Mouse (Mus musculus) heart, embryonic 12.5 days (tissue): ENCODE data around the gene Zkscan8. TPM values are rescaled to one million over a fixed set of nuclear protein-coding genes. Genes with fewer than 3 reads are reported as not detected.
"Not testable (repeated sequence)": the region's sequence is repeated elsewhere in the genome, so short reads cannot be mapped to it uniquely, and the experiment has no call there.

Experiments used
- ATAC-seq: fragments of 200-750 bp; cut with Nextera tagmentation; 2 replicates; pipeline ENCODE4 v1.8.0; 2017; ENCODE audit warnings: moderate TSS enrichment, moderate library complexity; ENCODE audit not compliant: insufficient number of reproducible peaks, low FRiP score
- H3K27ac ChIP-seq: fragments of 300-500 bp; sonication (generic); 2 replicates; pipeline ENCODE4 v1.5.1; 2016; ENCODE audit warnings: mild to moderate bottlenecking, moderate library complexity; ENCODE audit not compliant: poor library complexity, severe bottlenecking
- H3K27me3 ChIP-seq: fragments of 300-500 bp; sonication (generic); replicated peaks from 2 replicates; pipeline ENCODE4 v1.6.1; 2016; ENCODE audit warnings: mild to moderate bottlenecking, moderate library complexity
- H3K36me3 ChIP-seq: fragments of 300-500 bp; sonication (generic); 2 replicates; pipeline ENCODE4 v1.6.1; 2016; ENCODE audit warnings: mild to moderate bottlenecking, moderate library complexity
- H3K4me1 ChIP-seq: fragments of 300-500 bp; sonication (generic); replicated peaks from 2 replicates; pipeline ENCODE4 v1.6.1; 2016; ENCODE audit warnings: mild to moderate bottlenecking
- H3K4me2 ChIP-seq: fragments of 300-500 bp; sonication (generic); 2 replicates; pipeline ENCODE4 v1.6.1; 2016; ENCODE audit warnings: mild to moderate bottlenecking, moderate library complexity
- H3K4me3 ChIP-seq: fragments of 300-500 bp; sonication (generic); 2 replicates; pipeline ENCODE4 v1.5.1; 2016; ENCODE audit warnings: mild to moderate bottlenecking
- H3K9ac ChIP-seq: fragments of 300-500 bp; sonication (generic); 2 replicates; pipeline ENCODE4 v1.6.1; 2016; ENCODE audit warnings: mild to moderate bottlenecking, moderate library complexity
- H3K9me3 ChIP-seq: fragments of 300-500 bp; sonication (generic); replicated peaks from 2 replicates; pipeline ENCODE4 v1.6.1; 2016; ENCODE audit warnings: mild to moderate bottlenecking, moderate library complexity
- WGBS: fragments of 180-500 bp; shearing (Covaris S2); methylation state at CpG from one replicate; pipeline ENCODE4 v1.1.7; 2016; 5-methylcytosine and 5-hydroxymethylcytosine counted together
- polyA plus RNA-seq: library from polyadenylated mRNA; unstranded; fragments of >200 nt; fragmentation: Nextera tagmentation; extraction: Ambion mirVana; gene quantifications from 2 replicates; pipeline ENCODE4 v1.2.1, GENCODE M21; 2016

The Zkscan8 gene
- 6.6 and 6.8 TPM in 2 replicates for polyA plus RNA-seq

- H3K9ac ChIP-seq: peak within 1 kb of the TSS; percentile 94
- H3K4me3 ChIP-seq: peak within 1 kb of the TSS; percentile 84
- H3K9me3 ChIP-seq: no peaks in the 10 kb centered on the region
- peak within 1 kb of the TSS; percentile 88 for H3K27ac ChIP-seq
- peak; percentile 93 for ATAC-seq
- no peaks in the 10 kb centered on the region for H3K27me3 ChIP-seq
- peaks cover 4% of the 10 kb centered on the region; the same call in 1 of the 2 replicates for H3K4me1 ChIP-seq
- under 1% methylated on average over 39 of the region's 39 CpGs for WGBS
- H3K4me2 ChIP-seq: peak within 1 kb of the TSS; percentile 69
- H3K36me3 ChIP-seq: peaks cover 9% of the 10 kb centered on the region
These were observed at the start of gene Zkscan8 for GRCm38 (mm10) chr13:21530781-21531201. Gene Zkscan8, minus strand, starts transcription at chr13:21531120.

DNA sequence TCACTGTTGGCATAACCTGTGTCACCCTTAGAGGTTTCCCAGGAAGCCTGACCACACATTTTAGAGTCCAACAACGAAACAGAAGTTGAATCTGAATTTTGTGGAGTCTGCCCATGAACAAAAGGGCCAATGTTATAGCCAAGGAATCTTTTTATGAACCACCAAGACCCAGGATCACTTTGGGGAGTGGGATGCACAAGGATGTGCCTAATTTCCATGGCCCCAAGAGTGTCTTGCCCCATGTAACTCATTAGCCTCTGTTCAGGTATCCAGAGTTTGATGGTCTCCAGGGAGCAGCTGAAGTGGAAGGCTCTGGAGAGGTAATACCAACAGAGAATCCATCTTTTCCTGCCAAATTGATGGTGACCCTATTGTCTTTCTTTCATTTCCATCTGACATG, 28.9 kb upstream of the Zkscan8 start, which contains the start of gene Olfr1535:
Olfr1535 (minus strand) TSS at position 101 of the 400 bp plus-strand sequence.
- no peak for ATAC-seq
- 43% methylated on average over 1 of the region's 1 CpGs for WGBS
- H3K4me3 ChIP-seq: no peak within 1 kb of the TSS
- H3K4me1 ChIP-seq: no peaks in the 10 kb centered on the region
- no peak within 1 kb of the TSS for H3K9ac ChIP-seq
- H3K9me3 ChIP-seq: no peaks in the 10 kb centered on the region
- no peaks in the 10 kb centered on the region for H3K27me3 ChIP-seq
- H3K4me2 ChIP-seq: no peak within 1 kb of the TSS
- no peaks in the 10 kb centered on the region for H3K36me3 ChIP-seq
- no peak within 1 kb of the TSS for H3K27ac ChIP-seq

DNA sequence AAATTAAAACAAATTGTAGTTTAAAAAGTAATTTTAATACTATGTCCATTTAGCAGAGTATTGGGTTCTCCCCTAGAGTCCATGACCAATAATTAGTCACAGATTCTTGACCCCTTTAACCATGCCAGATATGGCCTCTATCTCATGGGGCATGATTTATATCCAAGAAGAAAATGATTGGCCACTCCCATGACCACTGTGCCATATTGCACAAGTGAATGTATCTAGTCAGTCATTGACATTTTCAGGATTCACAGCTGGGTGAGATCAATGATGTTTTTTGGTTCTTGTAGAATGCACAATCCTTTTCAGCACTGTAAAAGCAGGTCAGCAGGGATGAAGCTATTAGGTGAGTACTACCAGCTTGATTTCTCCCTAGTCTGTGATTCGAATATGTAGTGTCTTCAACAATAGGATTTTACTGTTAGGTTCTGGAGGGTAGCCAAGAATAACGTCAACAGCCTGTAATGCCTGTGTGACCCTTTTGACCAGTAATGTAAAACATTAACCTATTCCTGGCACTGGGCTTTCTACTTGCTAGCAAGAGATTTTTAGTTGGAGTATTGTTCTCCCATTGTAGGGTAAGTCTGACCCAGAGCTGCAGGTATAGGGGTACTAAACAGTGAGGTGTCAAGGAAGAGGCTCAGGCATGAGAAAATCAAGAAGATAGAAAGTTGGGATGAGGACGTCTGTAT, 19.6 kb upstream of the Zkscan8 start:
- H3K4me1 ChIP-seq: no peaks in the 10 kb centered on the region
- H3K27me3 ChIP-seq: no peaks in the 10 kb centered on the region
- ATAC-seq: no peak
- no peaks in the 10 kb centered on the region for H3K9me3 ChIP-seq
- no peak overlapping the region for H3K4me2 ChIP-seq
- H3K27ac ChIP-seq: no peak overlapping the region
- H3K4me3 ChIP-seq: no peak overlapping the region
- H3K9ac ChIP-seq: no peak overlapping the region
- 49% methylated on average over 3 of the region's 3 CpGs for WGBS
- no peaks in the 10 kb centered on the region for H3K36me3 ChIP-seq

- H3K4me3 ChIP-seq: no peak overlapping the region
- no peak overlapping the region for H3K4me2 ChIP-seq
- H3K4me1 ChIP-seq: no peaks in the 10 kb centered on the region
- ATAC-seq: no peak
- no peaks in the 10 kb centered on the region for H3K36me3 ChIP-seq
- no peaks in the 10 kb centered on the region for H3K27me3 ChIP-seq
- no peaks in the 10 kb centered on the region for H3K9me3 ChIP-seq
- H3K27ac ChIP-seq: no peak overlapping the region
- 78% methylated on average over 3 of the region's 3 CpGs for WGBS
- H3K9ac ChIP-seq: no peak overlapping the region
These were observed 18.6 kb upstream of the Zkscan8 start for GRCm38 (mm10) chr13:21549487-21549886.

GRCm38 (mm10) chr13:21542708-21543107, 11.8 kb upstream of the Zkscan8 start, which contains the start of gene Olfr1366:
Gene Olfr1366, minus strand, starts transcription at chr13:21542808.
- H3K27ac ChIP-seq: no peak within 1 kb of the TSS
- 55% methylated on average over 1 of the region's 1 CpGs for WGBS
- 0 out of 2 replicates have a peak, but pooled peaks cover 4% of the 10 kb centered on the region for H3K27me3 ChIP-seq
- ATAC-seq: no peak
- H3K4me2 ChIP-seq: no peak within 1 kb of the TSS
- no peaks in the 10 kb centered on the region for H3K4me1 ChIP-seq
- H3K9me3 ChIP-seq: no peaks in the 10 kb centered on the region
- no peaks in the 10 kb centered on the region for H3K36me3 ChIP-seq
- H3K4me3 ChIP-seq: no peak within 1 kb of the TSS
- no peak within 1 kb of the TSS for H3K9ac ChIP-seq

DNA sequence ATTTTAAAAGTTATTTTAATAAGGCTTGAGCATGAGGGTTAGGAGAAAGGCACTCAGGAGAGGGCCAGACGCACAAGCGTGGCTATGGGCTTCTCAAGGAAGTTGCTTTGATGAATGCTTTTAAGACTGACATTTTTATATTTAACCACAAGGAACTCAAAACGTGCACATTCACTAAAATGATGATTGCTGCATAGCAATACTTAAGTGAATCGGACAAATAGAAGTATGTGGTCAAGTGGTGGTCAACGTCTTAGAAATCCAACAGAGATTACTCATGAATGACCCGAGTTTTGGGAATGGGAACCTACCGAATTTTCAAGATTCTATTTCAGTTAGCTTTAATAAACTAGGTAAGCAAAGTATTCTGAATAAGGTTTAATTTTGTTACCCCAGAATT, 784 bp downstream of the Zkscan8 start:
- Histone ChIP-seq H3K36me3 (peaks cover 14% of the 10 kb centered on the region), H3K4me2 (peak overlapping the region; percentile 57), H3K27ac (no peak overlapping the region), H3K4me3 (peak overlapping the region; percentile 38), H3K9ac (no peak overlapping the region), H3K9me3 (no peaks in the 10 kb centered on the region), H3K27me3 (no peaks in the 10 kb centered on the region), H3K4me1 (peaks cover 4% of the 10 kb centered on the region; the same call in 1 of the 2 replicates)
- ATAC-seq: no peak
- 47% methylated on average over 7 of the region's 7 CpGs for WGBS

GRCm38 (mm10) chr13:21506221-21506649, 24.7 kb downstream of the Zkscan8 start:
- Histone ChIP-seq H3K27ac (peak overlapping the region; percentile 74), H3K36me3 (no peaks in the 10 kb centered on the region), H3K9me3 (no peaks in the 10 kb centered on the region), H3K9ac (peak overlapping the region; percentile 84), H3K27me3 (no peaks in the 10 kb centered on the region), H3K4me2 (peak overlapping the region; percentile 69), H3K4me1 (no peaks in the 10 kb centered on the region), H3K4me3 (peak overlapping the region; percentile 76)
- peak; percentile 99 for ATAC-seq
- WGBS: under 1% methylated on average over 21 of the region's 21 CpGs

DNA sequence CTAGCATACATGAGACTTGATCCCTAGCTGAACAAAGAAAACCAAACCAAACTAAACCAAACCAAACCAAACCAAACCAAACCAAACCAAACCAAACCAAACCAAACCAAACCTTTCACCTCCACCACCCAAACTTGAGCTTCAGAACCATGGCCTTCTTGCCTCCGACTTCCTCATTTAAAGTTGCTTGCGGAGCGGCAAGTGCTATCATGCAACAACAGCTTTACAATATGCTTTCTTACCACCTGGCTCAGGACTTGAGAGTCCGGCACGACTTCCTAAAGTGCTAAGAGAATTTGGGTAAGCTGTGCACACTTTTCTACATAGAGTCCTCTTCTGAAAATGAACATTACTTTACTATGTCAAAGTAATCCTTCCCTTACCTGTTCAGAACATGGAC, 28.6 kb downstream of the Zkscan8 start:
- ATAC-seq: no peak
- Histone ChIP-seq H3K27ac (no peak overlapping the region), H3K4me1 (no peaks in the 10 kb centered on the region), H3K9ac (no peak overlapping the region), H3K4me3 (no peak overlapping the region), H3K36me3 (no peaks in the 10 kb centered on the region), H3K4me2 (no peak overlapping the region), H3K27me3 (no peaks in the 10 kb centered on the region), H3K9me3 (no peaks in the 10 kb centered on the region)
- 76% methylated on average over 5 of the region's 5 CpGs for WGBS

GRCm38 (mm10) chr13:21501182-21501581, 29.7 kb downstream of the Zkscan8 start, which contains the start of gene Gm11273:
Gene Gm11273, minus strand, starts transcription at chr13:21501418.
- 88% methylated on average over 17 of the region's 17 CpGs for WGBS
- H3K4me2 ChIP-seq, ATAC-seq, H3K4me1 ChIP-seq, H3K9ac ChIP-seq, H3K27me3 ChIP-seq, H3K27ac ChIP-seq, H3K36me3 ChIP-seq, H3K9me3 ChIP-seq, H3K4me3 ChIP-seq: not testable (repeated sequence)

DNA sequence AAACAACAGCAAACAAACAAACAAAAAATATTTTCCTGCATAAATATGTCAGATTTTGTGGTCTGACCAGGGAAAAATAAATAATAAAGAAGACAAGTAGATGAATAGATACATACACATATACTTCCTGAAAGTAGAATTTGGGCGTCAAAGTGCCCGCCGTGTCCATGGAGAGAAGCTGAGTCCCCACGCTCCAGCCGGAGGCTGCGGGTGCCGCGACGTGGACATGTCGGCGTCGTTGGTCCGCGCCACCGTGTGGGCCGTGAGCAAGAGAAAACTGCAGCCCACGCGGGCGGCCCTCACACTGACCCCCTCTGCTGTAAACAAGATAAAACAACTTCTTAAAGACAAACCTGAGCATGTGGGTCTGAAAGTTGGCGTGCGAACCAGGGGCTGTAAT, 35.8 kb downstream of the Zkscan8 start, which contains the start of gene AK157302:
AK157302 (plus strand) TSS at position 144 of the 400 bp plus-strand sequence.
- Histone ChIP-seq H3K27me3 (no peaks in the 10 kb centered on the region), H3K4me3 (no peak within 1 kb of the TSS), H3K9me3 (no peaks in the 10 kb centered on the region), H3K36me3 (no peaks in the 10 kb centered on the region), H3K4me1 (no peaks in the 10 kb centered on the region), H3K9ac (no peak within 1 kb of the TSS), H3K27ac (no peak within 1 kb of the TSS), H3K4me2 (no peak within 1 kb of the TSS)
- 87% methylated on average over 21 of the region's 21 CpGs for WGBS
- ATAC-seq: no peak

DNA sequence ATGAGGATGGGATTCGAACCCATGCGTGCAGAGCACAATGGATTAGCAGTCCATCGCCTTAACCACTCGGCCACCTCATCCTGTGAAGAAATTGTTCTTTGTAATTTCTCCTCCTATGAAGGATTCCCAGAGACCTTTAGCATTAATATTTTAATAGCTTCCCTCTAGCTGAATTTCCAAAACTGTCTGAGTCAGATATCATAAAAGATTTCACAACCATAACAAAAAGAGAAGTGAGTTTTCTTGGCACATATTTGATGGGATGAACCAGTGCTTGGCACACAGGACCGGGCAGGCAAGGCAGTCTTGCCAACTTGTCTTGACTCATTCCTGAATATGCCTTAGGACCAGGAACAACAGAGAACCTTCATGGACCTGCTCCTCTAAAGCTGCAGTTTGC, 38.1 kb downstream of the Zkscan8 start:
- WGBS: 89% methylated on average over 5 of the region's 5 CpGs
- Histone ChIP-seq H3K9me3 (no peaks in the 10 kb centered on the region), H3K27me3 (no peaks in the 10 kb centered on the region), H3K27ac (no peak overlapping the region), H3K4me3 (no peak overlapping the region), H3K4me2 (no peak overlapping the region), H3K36me3 (no peaks in the 10 kb centered on the region), H3K9ac (no peak overlapping the region), H3K4me1 (no peaks in the 10 kb centered on the region)
- no peak for ATAC-seq
